ENCODE assay signal across 8 mouse cellular contexts in genomic region chr16:56037138-56038010, GRCm38 (mm10). TPM values are rescaled to one million over a fixed set of nuclear protein-coding genes. Genes with fewer than 3 reads are reported as not detected.
DNase-seq lines count a peak whose midpoint lies in the region; ATAC-seq and TF ChIP-seq lines count a peak whose summit lies in the region.

TSS of gene Trmt10c (minus strand) at chr16:56037819.

- peaks cover 53% of the 10 kb centered on the region for H3K79me2 ChIP-seq in C2C12 (ENCODE audit: control insufficient read depth, insufficient read depth)

- TF ChIP-seq POLR2A in embryonic fibroblast, embryonic 13.5 days (IDR thresholded peaks at IDR 0.05; ENCODE audit: low read depth, low read length), result peak; percentile 87

- peak within 1 kb of the TSS; percentile 93 for H3K9ac ChIP-seq in kidney, embryonic 14.5 days (ENCODE audit: low read depth, low read length)
- H3K9ac ChIP-seq in limb, embryonic 15.5 days, result peak within 1 kb of the TSS; percentile 63
- H3K9ac ChIP-seq in midbrain, postnatal 0 days (replicated peaks; ENCODE audit: low read length, poor library complexity, severe bottlenecking), result peak within 1 kb of the TSS; percentile 64

- peaks cover 34% of the 10 kb centered on the region for H3K36me3 ChIP-seq in C2C12 (ENCODE audit: control insufficient read depth, insufficient read depth)
- H3K36me3 ChIP-seq in heart, embryonic 10.5 days, result peaks cover 26% of the 10 kb centered on the region
- H3K36me3 ChIP-seq in kidney, embryonic 14.5 days (ENCODE audit: control insufficient read depth, insufficient read depth, low read length), result peaks cover 30% of the 10 kb centered on the region
- H3K36me3 ChIP-seq in limb, embryonic 15.5 days, result peaks cover 17% of the 10 kb centered on the region
- peaks cover 11% of the 10 kb centered on the region for H3K36me3 ChIP-seq in midbrain, postnatal 0 days (ENCODE audit: insufficient read depth, low read length)

- peak within 1 kb of the TSS; percentile 80 for H3K27ac ChIP-seq in embryonic fibroblast, embryonic 13.5 days (ENCODE audit: insufficient read depth, low read length)
- peak within 1 kb of the TSS; percentile 96 for H3K27ac ChIP-seq in heart, embryonic 10.5 days
- H3K27ac ChIP-seq in kidney, embryonic 14.5 days (ENCODE audit: low read depth, low read length), result peak within 1 kb of the TSS; percentile 90
- H3K27ac ChIP-seq in limb, embryonic 15.5 days, result peak within 1 kb of the TSS; percentile 88
- H3K27ac ChIP-seq in midbrain, postnatal 0 days (ENCODE audit: low read depth, low read length), result peak within 1 kb of the TSS; percentile 86

- peak within 1 kb of the TSS; percentile 85 for H3ac ChIP-seq in C2C12 (ENCODE audit: control insufficient read depth, insufficient read length, low read depth)

- H3K9me3 ChIP-seq in heart, embryonic 10.5 days, result no peaks in the 10 kb centered on the region
- H3K9me3 ChIP-seq in kidney, embryonic 14.5 days (ENCODE audit: control insufficient read depth, low read length), result no peaks in the 10 kb centered on the region
- no peaks in the 10 kb centered on the region for H3K9me3 ChIP-seq in limb, embryonic 15.5 days
- H3K9me3 ChIP-seq in midbrain, postnatal 0 days (ENCODE audit: low read length), result no peaks in the 10 kb centered on the region

- under 1% methylated on average over 57 of the region's 63 CpGs for WGBS in heart, embryonic 10.5 days
- under 1% methylated on average over 63 of the region's 63 CpGs for WGBS in kidney, embryonic 14.5 days
- WGBS in limb, embryonic 15.5 days, result under 1% methylated on average over 63 of the region's 63 CpGs
- 1% methylated on average over 61 of the region's 63 CpGs for WGBS in midbrain, postnatal 0 days

- H3K27me3 ChIP-seq in C2C12 (ENCODE audit: control insufficient read depth, insufficient read depth, insufficient read length), result no peaks in the 10 kb centered on the region
- no peaks in the 10 kb centered on the region for H3K27me3 ChIP-seq in heart, embryonic 10.5 days (ENCODE audit: insufficient read depth, poor library complexity, severe bottlenecking)
- no peaks in the 10 kb centered on the region for H3K27me3 ChIP-seq in kidney, embryonic 14.5 days (ENCODE audit: control insufficient read depth, insufficient read depth, low read length)
- H3K27me3 ChIP-seq in limb, embryonic 15.5 days, result no peaks in the 10 kb centered on the region
- no peaks in the 10 kb centered on the region for H3K27me3 ChIP-seq in midbrain, postnatal 0 days (ENCODE audit: insufficient read depth, low read length)

- DNase-seq in brain, adult 2 months (ENCODE audit: low read depth, low spot score), result peak; percentile 97
- peak; percentile 94 for DNase-seq in heart, embryonic 10.5 days (ENCODE audit: low spot score)
- DNase-seq in midbrain, postnatal 0 days (ENCODE audit: low spot score), result peak; percentile 95
- peak; percentile 91 to 97 for DNase-seq in spleen, postnatal 10 days (ENCODE audit: low spot score in 2 of 2)

- peaks cover 48% of the 10 kb centered on the region for H3K79me3 ChIP-seq in C2C12 (ENCODE audit: low read depth)

- peak; percentile 100 for ATAC-seq in kidney, embryonic 14.5 days (ENCODE audit: low FRiP score, low TSS enrichment)
- ATAC-seq in limb, embryonic 15.5 days (ENCODE audit: insufficient number of reproducible peaks, low FRiP score, low TSS enrichment, low read depth), result peak; percentile 98
- peak; percentile 100 for ATAC-seq in midbrain, postnatal 0 days (ENCODE audit: low FRiP score)

- TF ChIP-seq CTCF in C2C12 (IDR thresholded peaks at IDR 0.05; ENCODE audit: control insufficient read depth, insufficient read depth, insufficient read length), result no peak
- no peak for TF ChIP-seq CTCF in embryonic fibroblast, embryonic 13.5 days (IDR thresholded peaks at IDR 0.05; ENCODE audit: borderline replicate concordance, insufficient read depth, low read length)
- TF ChIP-seq CTCF in midbrain, postnatal 0 days (IDR thresholded peaks at IDR 0.05), result no peak

- peaks cover 3% of the 10 kb centered on the region; the same call in 1 of the 2 replicates for H3K4me1 ChIP-seq in embryonic fibroblast, embryonic 13.5 days (ENCODE audit: control insufficient read depth, insufficient read depth, low read length)
- peaks cover 8% of the 10 kb centered on the region; the same call in 1 of the 2 replicates for H3K4me1 ChIP-seq in heart, embryonic 10.5 days
- peaks cover 10% of the 10 kb centered on the region; the same call in 1 of the 2 replicates for H3K4me1 ChIP-seq in kidney, embryonic 14.5 days (ENCODE audit: control insufficient read depth, insufficient read depth, low read length)
- H3K4me1 ChIP-seq in limb, embryonic 15.5 days, result peaks cover 13% of the 10 kb centered on the region
- no peaks in the 10 kb centered on the region for H3K4me1 ChIP-seq in midbrain, postnatal 0 days (ENCODE audit: insufficient read depth, low read length)

- peak within 1 kb of the TSS; percentile 89 for H3K4me3 ChIP-seq in C2C12 (ENCODE audit: insufficient read depth, poor library complexity, severe bottlenecking)
- peak within 1 kb of the TSS; percentile 92 for H3K4me3 ChIP-seq in embryonic fibroblast, embryonic 13.5 days (ENCODE audit: insufficient read depth, low read length)
- H3K4me3 ChIP-seq in heart, embryonic 10.5 days, result peak within 1 kb of the TSS; percentile 94
- H3K4me3 ChIP-seq in kidney, embryonic 14.5 days (ENCODE audit: low read length), result peak within 1 kb of the TSS; percentile 66
- peak within 1 kb of the TSS; percentile 64 for H3K4me3 ChIP-seq in limb, embryonic 15.5 days
- H3K4me3 ChIP-seq in midbrain, postnatal 0 days (ENCODE audit: low read depth, low read length), result peak within 1 kb of the TSS; percentile 63

- H3K4me2 ChIP-seq in kidney, embryonic 14.5 days (replicated peaks; ENCODE audit: low read depth, low read length), result peak within 1 kb of the TSS; percentile 84
- H3K4me2 ChIP-seq in limb, embryonic 15.5 days, result peak within 1 kb of the TSS; percentile 55
- H3K4me2 ChIP-seq in midbrain, postnatal 0 days (ENCODE audit: low read depth, low read length, poor library complexity, severe bottlenecking), result peak within 1 kb of the TSS; percentile 43

TF ChIP-seq in C2C12, 6 proteins besides CTCF, POLR2A, EP300 and RAD21:
- TF ChIP-seq USF1 (IDR thresholded peaks at IDR 0.05; ENCODE audit: low read depth) (no peak), MAX (IDR thresholded peaks at IDR 0.05) (peak; percentile 70)

RNA-seq across cellular contexts. Expression of gene Trmt10c, which starts in this region (rescaled TPM):
- 5.9 TPM for polyA plus RNA-seq in C2C12 (2012; fragmentation: generic; extraction: Trizol)
- polyA plus RNA-seq in embryonic fibroblast, embryonic 13.5 days (2011; ENCODE audit: insufficient read length, low read depth, missing spikeins), result 13.6 and 15.1 TPM in 2 replicates
- 24.8 and 30.2 TPM in 2 replicates for polyA plus RNA-seq in heart, embryonic 10.5 days (2016; fragmentation: Nextera tagmentation; extraction: Ambion mirVana)
- polyA plus RNA-seq in kidney, embryonic 14.5 days (2014; fragmentation: Nextera tagmentation; extraction: Ambion mirVana), result 32.8 and 34.3 TPM in 2 replicates
- polyA plus RNA-seq in limb, embryonic 15.5 days (2015; fragmentation: Nextera tagmentation; extraction: Ambion mirVana), result 24.3 and 24.7 TPM in 2 replicates
- total RNA-seq in midbrain, postnatal 0 days (2014; rRNA removed), result 10.1 and 12.6 TPM in 2 replicates
- 13.4 and 15.0 TPM in 2 replicates for polyA plus RNA-seq in midbrain, postnatal 0 days (2015; fragmentation: Nextera tagmentation; extraction: Ambion mirVana)

Comparison
In these comparisons a context has a peak if more than half of its experiments do, and no peak if none do; other contexts are left out.
1. Peak in every context shown above with its lines: DNase-seq, ATAC-seq, H3K4me3 ChIP-seq and H3K27ac ChIP-seq.